Mouse (Mus musculus): ENCODE measurements around the gene Rhox4c. TPM values are rescaled to one million over a fixed set of nuclear protein-coding genes. Genes with fewer than 3 reads are reported as not detected.
"Not testable (repeated sequence)": the region's sequence is repeated elsewhere in the genome, so short reads cannot be mapped to it uniquely, and the experiment has no call there.

Rhox4c gene
- not detected in 2 replicates for polyA plus RNA-seq (2016; fragmentation: Nextera tagmentation; extraction: Ambion mirVana)

DNA sequence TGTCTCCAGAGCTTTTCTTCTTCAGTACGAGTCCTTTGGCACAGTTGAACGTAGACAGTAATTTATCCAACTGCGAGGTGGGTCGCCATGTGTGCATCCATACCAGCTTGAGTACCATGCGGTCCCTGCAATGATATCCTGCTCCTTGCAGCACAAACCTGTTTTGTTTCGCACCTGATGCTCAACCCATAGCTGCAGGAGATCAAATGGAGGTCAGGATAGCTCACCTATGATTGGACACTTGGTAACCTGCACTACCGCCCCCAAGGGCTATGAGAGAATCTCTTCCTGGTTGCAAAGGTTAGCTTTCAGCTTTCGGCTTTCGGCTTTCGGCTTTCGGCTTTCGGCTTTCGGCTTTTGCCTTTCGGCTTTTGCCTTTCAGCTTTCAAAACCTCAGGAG is at the start of gene Rhox4c:
Gene Rhox4c, plus strand, starts transcription at position 301 of the 400 bp plus-strand sequence.
- H3K9ac ChIP-seq; H3K27ac ChIP-seq; H3K9me3 ChIP-seq; H3K27me3 ChIP-seq; H3K36me3 ChIP-seq (replicated peaks); H3K4me3 ChIP-seq (replicated peaks); H3K4me1 ChIP-seq; H3K4me2 ChIP-seq; ATAC-seq (ENCODE audit: low FRiP score): not testable (repeated sequence)
- WGBS, result 93% methylated on average over 14 of the region's 14 CpGs

DNA sequence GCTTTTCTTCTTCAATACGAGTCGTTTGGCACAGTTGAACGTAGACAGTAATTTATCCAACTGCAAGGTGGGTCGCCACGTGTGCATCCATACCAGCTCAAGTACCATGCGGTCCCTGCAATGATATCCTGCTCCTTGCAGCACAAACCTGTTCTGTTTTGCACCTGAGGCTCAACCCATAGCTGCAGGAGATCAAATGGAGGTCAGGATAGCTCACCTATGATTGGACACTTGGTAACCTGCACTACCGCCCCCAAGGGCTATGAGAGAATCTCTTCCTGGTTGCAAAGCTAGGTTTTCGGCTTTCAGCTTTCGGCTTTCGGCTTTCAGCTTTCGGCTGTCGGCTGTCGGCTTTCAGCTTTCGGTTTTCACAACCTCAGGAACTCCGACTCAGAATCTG is 47.9 kb upstream of the Rhox4c start, which contains the start of gene Rhox4b:
Gene Rhox4b, plus strand, starts transcription at position 301 of the 400 bp plus-strand sequence.
- H3K9me3 ChIP-seq; H3K27ac ChIP-seq; H3K4me2 ChIP-seq; H3K4me1 ChIP-seq; H3K27me3 ChIP-seq; ATAC-seq (ENCODE audit: low FRiP score); H3K4me3 ChIP-seq (replicated peaks); H3K36me3 ChIP-seq (replicated peaks); H3K9ac ChIP-seq: not testable (repeated sequence)
- 87% methylated on average over 14 of the region's 15 CpGs for WGBS

DNA sequence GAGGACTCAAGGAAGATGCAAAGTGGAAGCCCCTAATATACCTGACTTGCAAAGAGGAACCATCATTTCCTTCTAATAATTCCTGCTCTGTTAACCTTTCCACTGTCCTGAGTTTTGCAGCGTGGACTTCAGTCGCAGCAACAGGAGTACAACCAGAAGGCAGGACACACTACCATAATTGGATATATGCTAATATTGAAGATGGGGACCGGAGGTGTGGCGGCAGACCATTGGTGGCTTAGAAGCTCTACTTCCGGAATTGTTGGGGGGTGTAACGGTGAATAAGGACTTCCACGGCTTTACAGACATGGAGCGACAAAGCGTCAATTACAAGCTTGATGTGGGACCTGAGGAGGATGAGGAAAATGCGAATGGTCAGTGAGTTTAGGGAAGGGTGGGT is 26.8 kb upstream of the Rhox4c start, which contains the start of gene Rhox2c:
Gene Rhox2c, plus strand, starts transcription at position 301 of the 400 bp plus-strand sequence.
- H3K4me2 ChIP-seq; H3K9me3 ChIP-seq; H3K36me3 ChIP-seq (replicated peaks); ATAC-seq (ENCODE audit: low FRiP score); H3K4me3 ChIP-seq (replicated peaks); H3K27ac ChIP-seq; H3K9ac ChIP-seq; H3K27me3 ChIP-seq; H3K4me1 ChIP-seq: not testable (repeated sequence)
- 97% methylated on average over 7 of the region's 10 CpGs for WGBS

DNA sequence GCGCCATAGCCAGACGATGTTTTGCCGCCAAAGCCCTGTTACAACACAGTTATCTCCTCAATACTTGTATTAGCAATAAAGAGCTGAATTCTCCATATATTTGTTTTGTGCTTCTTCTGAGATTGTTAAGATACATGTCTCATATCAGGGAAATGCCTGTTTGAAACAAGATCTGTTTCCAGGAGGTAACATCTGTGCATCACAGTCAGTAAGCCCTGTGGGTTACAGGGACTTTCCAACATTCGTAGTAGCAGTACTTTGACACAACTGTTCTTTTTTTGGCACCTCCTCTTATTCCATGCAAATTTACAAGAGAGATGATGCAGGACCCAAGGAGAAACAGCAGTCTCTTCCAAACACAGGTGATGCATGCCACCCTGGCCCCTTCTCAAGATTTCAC is 21.9 kb upstream of the Rhox4c start, which contains the start of gene Rhox3c:
Gene Rhox3c, plus strand, starts transcription at position 301 of the 400 bp plus-strand sequence.
- H3K4me2 ChIP-seq; H3K4me1 ChIP-seq; H3K4me3 ChIP-seq (replicated peaks); H3K27me3 ChIP-seq; H3K36me3 ChIP-seq (replicated peaks); ATAC-seq (ENCODE audit: low FRiP score); H3K9ac ChIP-seq; H3K9me3 ChIP-seq; H3K27ac ChIP-seq: not testable (repeated sequence)
- whole genome bisulfite sequencing, result 96% methylated on average over 3 of the region's 4 CpGs

DNA sequence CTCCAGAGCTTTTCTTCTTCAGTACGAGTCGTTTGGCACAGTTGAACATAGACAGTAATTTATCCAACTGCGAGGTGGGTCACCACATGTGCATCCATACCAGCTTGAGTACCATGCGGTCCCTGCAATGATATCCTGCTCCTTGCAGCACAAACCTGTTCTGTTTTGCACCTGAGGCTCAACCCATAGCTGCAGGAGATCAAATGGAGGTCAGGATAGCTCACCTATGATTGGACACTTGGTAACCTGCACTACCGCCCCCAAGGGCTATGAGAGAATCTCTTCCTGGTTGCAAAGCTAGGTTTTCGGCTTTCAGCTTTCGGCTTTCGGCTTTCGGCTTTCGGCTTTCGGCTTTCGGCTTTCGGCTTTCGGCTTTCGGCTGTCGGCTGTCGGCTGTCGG is 33.9 kb downstream of the Rhox4c start, which contains the start of gene Rhox4d:
Gene Rhox4d, plus strand, starts transcription at position 301 of the 400 bp plus-strand sequence.
- H3K27me3 ChIP-seq; H3K4me3 ChIP-seq (replicated peaks); H3K4me1 ChIP-seq; H3K27ac ChIP-seq; ATAC-seq (ENCODE audit: low FRiP score); H3K36me3 ChIP-seq (replicated peaks); H3K4me2 ChIP-seq; H3K9ac ChIP-seq; H3K9me3 ChIP-seq: not testable (repeated sequence)
- WGBS, result 96% methylated on average over 17 of the region's 18 CpGs

DNA sequence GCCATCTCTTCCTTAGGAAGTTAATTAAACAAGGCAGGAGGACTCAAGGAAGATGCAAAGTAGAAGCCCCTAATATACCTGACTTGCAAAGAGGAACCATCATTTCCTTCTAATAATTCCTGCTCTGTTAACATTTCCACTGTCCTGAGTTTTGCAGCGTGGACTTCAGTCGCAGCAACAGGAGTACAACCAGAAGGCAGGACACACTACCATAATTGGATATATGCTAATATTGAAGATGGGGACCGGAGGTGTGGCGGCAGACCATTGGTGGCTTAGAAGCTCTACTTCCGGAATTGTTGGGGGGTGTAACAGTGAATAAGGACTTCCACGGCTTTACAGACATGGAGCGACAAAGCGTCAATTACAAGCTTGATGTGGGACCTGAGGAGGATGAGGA is 50.0 kb downstream of the Rhox4c start, which contains the start of gene Rhox2e:
Gene Rhox2e, plus strand, starts transcription at position 301 of the 400 bp plus-strand sequence.
- H3K27me3 ChIP-seq; H3K4me1 ChIP-seq; H3K9ac ChIP-seq; H3K27ac ChIP-seq; H3K4me3 ChIP-seq (replicated peaks); ATAC-seq (ENCODE audit: low FRiP score); H3K4me2 ChIP-seq; H3K9me3 ChIP-seq; H3K36me3 ChIP-seq (replicated peaks): not testable (repeated sequence)
- WGBS, result 89% methylated on average over 2 of the region's 8 CpGs

Other genes with a start within 250 kb of the Rhox4c start
- not detected in 2 replicates for gene Rhox2a, start 235.4 kb upstream of the Rhox4c start, polyA plus RNA-seq (2016; fragmentation: Nextera tagmentation; extraction: Ambion mirVana)
- not detected in 2 replicates for gene Rhox3a, start 230.4 kb upstream of the Rhox4c start, polyA plus RNA-seq (2016; fragmentation: Nextera tagmentation; extraction: Ambion mirVana)
- not detected in 2 replicates for gene Rhox4a, start 215.0 kb upstream of the Rhox4c start, polyA plus RNA-seq (2016; fragmentation: Nextera tagmentation; extraction: Ambion mirVana)
- not detected in 2 replicates for gene Rhox3a2, start 100.3 kb upstream of the Rhox4c start, polyA plus RNA-seq (2016; fragmentation: Nextera tagmentation; extraction: Ambion mirVana)
- 0.69 TPM in 1 of 2 replicates, not detected in the other for gene Rhox4a2, start 89.5 kb upstream of the Rhox4c start, polyA plus RNA-seq (2016; fragmentation: Nextera tagmentation; extraction: Ambion mirVana)
- gene Rhox2b, start 68.3 kb upstream of the Rhox4c start, polyA plus RNA-seq (2016; fragmentation: Nextera tagmentation; extraction: Ambion mirVana), result not detected in 2 replicates
- 0.24 and 0.27 TPM in 2 replicates for gene Rhox4b, start 47.8 kb upstream of the Rhox4c start, polyA plus RNA-seq (2016; fragmentation: Nextera tagmentation; extraction: Ambion mirVana)
- 0.54 and 0.70 TPM in 2 replicates for gene Rhox2c, start 26.7 kb upstream of the Rhox4c start, polyA plus RNA-seq (2016; fragmentation: Nextera tagmentation; extraction: Ambion mirVana)
- not detected in 2 replicates for gene Rhox3c, start 21.8 kb upstream of the Rhox4c start, polyA plus RNA-seq (2016; fragmentation: Nextera tagmentation; extraction: Ambion mirVana)
- gene Rhox2d, start 13.1 kb downstream of the Rhox4c start, polyA plus RNA-seq (2016; fragmentation: Nextera tagmentation; extraction: Ambion mirVana), result not detected in 2 replicates
- gene Rhox4d, start 34.0 kb downstream of the Rhox4c start, polyA plus RNA-seq (2016; fragmentation: Nextera tagmentation; extraction: Ambion mirVana), result not detected in 2 replicates
- gene Rhox2e, start 50.1 kb downstream of the Rhox4c start, polyA plus RNA-seq (2016; fragmentation: Nextera tagmentation; extraction: Ambion mirVana), result not detected in 2 replicates
- not detected in 2 replicates for gene Rhox3e, start 61.7 kb downstream of the Rhox4c start, polyA plus RNA-seq (2016; fragmentation: Nextera tagmentation; extraction: Ambion mirVana)
- not detected in 2 replicates for gene Rhox4e, start 77.1 kb downstream of the Rhox4c start, polyA plus RNA-seq (2016; fragmentation: Nextera tagmentation; extraction: Ambion mirVana)
- gene Rhox2f, start 91.1 kb downstream of the Rhox4c start, polyA plus RNA-seq (2016; fragmentation: Nextera tagmentation; extraction: Ambion mirVana), result 0.41 TPM in 1 of 2 replicates, not detected in the other
- gene Rhox3f, start 100.7 kb downstream of the Rhox4c start, polyA plus RNA-seq (2016; fragmentation: Nextera tagmentation; extraction: Ambion mirVana), result not detected in 2 replicates
- not detected in 2 replicates for gene Rhox4f, start 127.4 kb downstream of the Rhox4c start, polyA plus RNA-seq (2016; fragmentation: Nextera tagmentation; extraction: Ambion mirVana)
- gene Rhox3g, start 148.3 kb downstream of the Rhox4c start, polyA plus RNA-seq (2016; fragmentation: Nextera tagmentation; extraction: Ambion mirVana), result not detected in 2 replicates
- gene Rhox2g, start 163.1 kb downstream of the Rhox4c start, polyA plus RNA-seq (2016; fragmentation: Nextera tagmentation; extraction: Ambion mirVana), result not detected in 2 replicates
- gene Rhox4g, start 171.0 kb downstream of the Rhox4c start, polyA plus RNA-seq (2016; fragmentation: Nextera tagmentation; extraction: Ambion mirVana), result not detected in 2 replicates
- gene Rhox3h, start 188.4 kb downstream of the Rhox4c start, polyA plus RNA-seq (2016; fragmentation: Nextera tagmentation; extraction: Ambion mirVana), result not detected in 2 replicates
- not detected in 2 replicates for gene Rhox2h, start 192.9 kb downstream of the Rhox4c start, polyA plus RNA-seq (2016; fragmentation: Nextera tagmentation; extraction: Ambion mirVana)

Measured in forebrain, embryonic 12.5 days (tissue).